Mouse (Mus musculus) heart, postnatal 0 days (tissue): ENCODE results near the gene Dzank1. TPM values are rescaled to one million over a fixed set of nuclear protein-coding genes. Genes with fewer than 3 reads are reported as not detected.

Source experiments
- ATAC-seq: fragments of 200-750 bp; cut with Nextera tagmentation; 2 replicates; pipeline ENCODE4 v1.8.0; 2017; ENCODE audit warnings: low read depth, moderate number of reproducible peaks, moderate library complexity; ENCODE audit not compliant: insufficient read depth
- DNase-seq: peaks from one replicate; pipeline ENCODE4 v3.0.0-alpha.2; 2016; ENCODE audit warnings: low spot score
- H3K27ac ChIP-seq: fragments of 300-500 bp; sonication (generic); 2 replicates; pipeline ENCODE4 v1.5.1; 2014; ENCODE audit warnings: low read depth, mild to moderate bottlenecking
- H3K27me3 ChIP-seq: fragments of 300-500 bp; sonication (generic); 2 replicates; pipeline ENCODE4 v1.6.1; 2014; ENCODE audit warnings: low read length, mixed read lengths; ENCODE audit not compliant: control insufficient read depth, insufficient read depth
- H3K36me3 ChIP-seq: fragments of 300-500 bp; sonication (generic); replicated peaks from 2 replicates; pipeline ENCODE4 v1.6.1; 2014; ENCODE audit warnings: low read length, mixed read lengths; ENCODE audit not compliant: control insufficient read depth, insufficient read depth
- H3K4me1 ChIP-seq: fragments of 300-500 bp; sonication (generic); 2 replicates; pipeline ENCODE4 v1.6.1; 2014; ENCODE audit warnings: antibody characterized with exemption; ENCODE audit not compliant: control insufficient read depth, insufficient read depth
- H3K4me2 ChIP-seq: fragments of 300-500 bp; sonication (generic); 2 replicates; pipeline ENCODE4 v1.6.1; 2014; ENCODE audit warnings: low read depth, mild to moderate bottlenecking, low read length, moderate library complexity
- H3K4me3 ChIP-seq: fragments of 300-500 bp; sonication (generic); 2 replicates; pipeline ENCODE4 v1.5.1; 2014; ENCODE audit warnings: low read depth, low read length
- H3K9ac ChIP-seq: fragments of 300-500 bp; sonication (generic); replicated peaks from 2 replicates; pipeline ENCODE4 v1.6.1; 2014; ENCODE audit warnings: low read depth, low read length, mixed read lengths
- H3K9me3 ChIP-seq: fragments of 300-500 bp; sonication (generic); replicated peaks from 2 replicates; pipeline ENCODE4 v1.6.1; 2016; ENCODE audit warnings: low read length; ENCODE audit not compliant: control insufficient read depth
- CTCF ChIP-seq: IDR thresholded peaks from 2 replicates; pipeline ENCODE4 v1.5.1; 2016; ENCODE audit warnings: antibody characterized with exemption, control low read depth, low read depth
- EP300 ChIP-seq: IDR thresholded peaks from 2 replicates; pipeline ENCODE4 v1.6.1; 2016; ENCODE audit warnings: antibody characterized with exemption, low read depth
- WGBS: fragments of 180-500 bp; shearing (Covaris S2); extraction: QIAGEN DNeasy Blood & Tissue Kit; methylation state at CpG from one replicate; pipeline ENCODE4 v1.1.7; 2014; 5-methylcytosine and 5-hydroxymethylcytosine counted together
- polyA plus RNA-seq: library from polyadenylated mRNA; unstranded; fragments of >200 nt; fragmentation: Nextera tagmentation; extraction: Ambion mirVana; gene quantifications from 2 replicates; pipeline ENCODE4 v1.2.1, GENCODE M21; 2015
- total RNA-seq: library from RNA; depleted of rRNA; stranded (reverse); fragments of >200 nt; gene quantifications from 2 replicates; pipeline ENCODE4 v1.2.3, GENCODE M21; 2014; ENCODE audit warnings: low replicate concordance; rRNA removed

The Dzank1 gene
- total and polyA plus RNA-seq, 2 experiments from 2014 or later: 0.79 TPM; not detected in 1

DNA sequence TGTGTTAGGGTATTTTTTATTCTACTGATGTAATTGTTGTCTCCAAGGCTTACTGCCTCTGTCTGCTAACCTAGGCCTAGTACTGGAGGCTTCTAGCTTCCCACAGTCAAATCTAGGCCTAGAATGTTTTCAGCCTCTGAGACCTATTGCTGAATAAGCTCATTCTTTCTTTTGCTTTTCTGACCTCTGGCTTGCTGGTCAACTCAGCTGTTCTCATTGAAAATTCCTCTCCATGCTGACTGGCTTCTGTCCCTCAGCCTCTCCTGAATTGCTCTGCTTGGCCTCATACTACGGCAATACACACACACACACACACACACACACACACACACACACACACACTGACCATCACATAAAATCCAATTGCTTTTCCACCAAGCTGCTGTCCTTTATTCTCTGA, 101.5 kb downstream of the Dzank1 start:
- WGBS: 69% methylated on average over 1 of the region's 1 CpGs
- no peak for DNase-seq
- Histone ChIP-seq H3K9me3 (no peaks in the 10 kb centered on the region), H3K36me3 (no peaks in the 10 kb centered on the region), H3K27me3 (no peaks in the 10 kb centered on the region), H3K27ac (no peak overlapping the region), H3K4me3 (no peak overlapping the region), H3K4me1 (no peaks in the 10 kb centered on the region), H3K4me2 (no peak overlapping the region), H3K9ac (no peak overlapping the region)
- no peak for ATAC-seq
- TF ChIP-seq EP300 (no peak), CTCF (no peak)

- DNase-seq (no peak), ATAC-seq (no peak)
- H3K27me3 ChIP-seq: no peaks in the 10 kb centered on the region
- H3K9ac ChIP-seq: no peak overlapping the region
- H3K27ac ChIP-seq: no peak overlapping the region
- no peaks in the 10 kb centered on the region for H3K4me1 ChIP-seq
- no peak overlapping the region for H3K4me2 ChIP-seq
- WGBS: 68% methylated on average over 10 of the region's 10 CpGs
- no peak for TF ChIP-seq EP300
- TF ChIP-seq CTCF: no peak
- H3K9me3 ChIP-seq: no peaks in the 10 kb centered on the region
- no peak overlapping the region for H3K4me3 ChIP-seq
- no peaks in the 10 kb centered on the region for H3K36me3 ChIP-seq
These were observed 105.0 kb downstream of the Dzank1 start for GRCm38 (mm10) chr2:144422094-144422675.

Other genes starting within 250 kb of the Dzank1 start
- gene Ovol2, start 195.3 kb downstream of the Dzank1 start, total RNA-seq: not detected in 2 replicates
- gene Ovol2, start 195.3 kb downstream of the Dzank1 start, polyA plus RNA-seq: not detected in 2 replicates
- gene Kat14, start 158.4 kb downstream of the Dzank1 start, total RNA-seq: 13.6 and 25.0 TPM in 2 replicates
- gene Kat14, start 158.4 kb downstream of the Dzank1 start, polyA plus RNA-seq: 17.9 and 20.2 TPM in 2 replicates
- not detected in 2 replicates for gene Pet117, start 158.4 kb downstream of the Dzank1 start, total RNA-seq
- 2.9 and 3.2 TPM in 2 replicates for gene Pet117, start 158.4 kb downstream of the Dzank1 start, polyA plus RNA-seq
- gene Polr3f, start 304 bp upstream of the Dzank1 start, total RNA-seq: 15.3 and 17.7 TPM in 2 replicates
- 12.3 and 12.9 TPM in 2 replicates for gene Polr3f, start 304 bp upstream of the Dzank1 start, polyA plus RNA-seq
- 8.3 and 18.4 TPM in 2 replicates for gene Rbbp9, start 23.5 kb upstream of the Dzank1 start, total RNA-seq
- gene Rbbp9, start 23.5 kb upstream of the Dzank1 start, polyA plus RNA-seq: 25.5 and 30.6 TPM in 2 replicates
- 52.8 and 56.7 TPM in 2 replicates for gene Sec23b, start 28.8 kb upstream of the Dzank1 start, total RNA-seq
- 28.2 and 29.2 TPM in 2 replicates for gene Sec23b, start 28.8 kb upstream of the Dzank1 start, polyA plus RNA-seq
- 50.3 and 60.3 TPM in 2 replicates for gene Smim26, start 66.6 kb upstream of the Dzank1 start, total RNA-seq
- gene Smim26, start 66.6 kb upstream of the Dzank1 start, polyA plus RNA-seq: 93.4 and 94.8 TPM in 2 replicates
- gene Dtd1, start 72.5 kb upstream of the Dzank1 start, total RNA-seq: 11.9 and 24.2 TPM in 2 replicates
- 25.8 and 29.2 TPM in 2 replicates for gene Dtd1, start 72.5 kb upstream of the Dzank1 start, polyA plus RNA-seq